Mouse (Mus musculus) thymus, adult 18-20 months (tissue): Measurements from ENCODE around the gene Chst7.

ENCODE experiments used
- DNase-seq, 2 experiments: peaks; one replicate each; pipeline ENCODE4 v3.0.0; 2022; ENCODE audit warnings: mixed read lengths in 2 of 2

Chst7 gene

DNA sequence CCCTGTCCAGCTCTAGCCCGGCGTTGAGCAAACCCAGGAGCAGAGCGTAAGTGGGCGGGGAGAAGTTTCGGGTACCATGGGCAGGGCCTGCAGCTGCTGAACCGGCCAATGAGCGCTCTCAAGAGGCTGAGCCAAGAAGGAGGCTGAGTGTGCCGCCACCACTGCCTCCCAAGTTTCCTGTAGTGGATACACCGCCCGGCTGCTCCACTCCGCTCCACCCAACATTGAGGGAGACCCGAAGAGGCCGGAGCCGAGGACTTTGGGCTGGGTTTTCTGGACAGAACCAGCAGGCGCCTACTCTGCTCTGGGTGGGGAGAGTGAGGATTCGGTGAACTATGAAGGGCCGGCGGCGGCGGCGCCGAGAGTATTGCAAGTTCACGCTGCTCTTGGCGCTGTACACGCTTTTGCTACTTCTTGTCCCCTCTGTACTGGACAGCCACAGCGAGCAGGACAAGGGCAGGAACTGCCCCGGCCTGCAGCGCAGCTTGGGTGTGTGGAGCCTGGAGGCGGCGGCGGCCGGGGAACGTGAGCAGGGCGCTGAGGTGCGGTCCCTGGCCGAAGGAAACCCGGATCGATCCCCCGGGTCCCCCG is at the start of gene Chst7:
Chst7 (plus strand) TSS at position 180 of the 591 bp plus-strand sequence.
- peak; percentile 2 to 4 for DNase-seq

DNA sequence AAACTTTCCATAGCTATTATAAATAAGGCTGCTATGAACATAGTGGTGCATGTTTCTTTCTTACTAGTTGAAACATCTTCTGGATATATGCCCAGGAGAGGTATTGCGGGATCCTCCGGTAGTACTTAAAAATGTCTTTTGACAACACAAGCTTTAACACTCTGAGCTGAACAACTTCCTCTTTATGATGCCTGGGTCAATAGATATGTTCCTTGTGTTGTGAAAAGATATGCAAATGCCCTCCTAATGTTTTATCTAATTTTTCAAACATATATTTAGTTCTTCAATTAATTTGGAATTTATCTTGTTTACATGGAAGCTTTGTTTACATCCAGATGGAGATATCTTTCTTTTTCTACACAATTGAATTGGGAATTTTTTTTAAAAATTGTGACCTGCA is 47.1 kb upstream of the Chst7 start:
- no peak for DNase-seq

DNA sequence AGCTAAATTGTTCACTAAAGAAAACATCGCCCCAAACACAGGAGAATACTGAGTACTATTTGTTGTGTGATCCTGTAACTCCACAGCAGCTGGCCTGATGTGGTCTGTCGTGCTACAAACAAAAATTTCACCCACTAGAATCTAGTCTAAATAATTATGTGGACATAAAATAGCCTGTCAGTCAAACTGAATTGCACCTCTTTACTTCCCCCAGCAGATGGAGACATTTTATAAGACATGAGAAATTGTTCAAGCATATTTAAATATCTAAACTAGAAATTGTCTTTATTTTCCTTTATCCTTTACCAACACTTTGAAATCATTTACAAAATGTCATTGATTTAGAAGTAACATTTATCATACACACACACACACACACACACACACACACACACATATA is 38.4 kb upstream of the Chst7 start:
- DNase-seq: no peak

DNA sequence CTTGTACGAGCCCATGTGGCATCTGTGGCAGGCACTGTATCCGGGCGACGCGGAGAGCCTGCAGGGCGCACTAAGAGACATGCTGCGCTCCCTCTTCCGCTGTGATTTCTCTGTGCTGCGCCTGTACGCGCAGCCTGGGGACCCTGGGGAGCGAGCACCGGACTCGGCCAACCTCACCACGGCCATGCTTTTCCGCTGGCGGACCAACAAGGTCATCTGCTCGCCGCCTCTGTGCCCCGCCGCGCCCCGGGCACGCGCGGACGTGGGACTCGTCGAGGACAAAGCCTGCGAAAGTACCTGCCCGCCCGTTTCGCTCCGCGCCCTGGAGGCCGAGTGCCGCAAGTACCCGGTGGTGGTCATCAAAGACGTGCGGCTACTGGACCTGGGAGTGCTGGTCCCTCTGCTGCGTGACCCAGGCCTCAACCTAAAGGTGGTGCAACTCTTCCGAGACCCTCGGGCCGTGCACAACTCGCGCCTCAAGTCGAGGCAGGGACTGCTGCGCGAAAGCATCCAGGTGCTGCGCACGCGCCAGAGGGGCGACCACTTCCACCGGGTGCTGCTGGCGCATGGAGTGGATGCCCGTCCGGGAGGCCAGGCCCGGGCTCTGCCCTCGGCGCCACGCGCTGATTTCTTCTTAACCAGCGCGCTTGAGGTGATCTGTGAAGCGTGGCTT is 872 bp downstream of the Chst7 start:
- no peak for DNase-seq

DNA sequence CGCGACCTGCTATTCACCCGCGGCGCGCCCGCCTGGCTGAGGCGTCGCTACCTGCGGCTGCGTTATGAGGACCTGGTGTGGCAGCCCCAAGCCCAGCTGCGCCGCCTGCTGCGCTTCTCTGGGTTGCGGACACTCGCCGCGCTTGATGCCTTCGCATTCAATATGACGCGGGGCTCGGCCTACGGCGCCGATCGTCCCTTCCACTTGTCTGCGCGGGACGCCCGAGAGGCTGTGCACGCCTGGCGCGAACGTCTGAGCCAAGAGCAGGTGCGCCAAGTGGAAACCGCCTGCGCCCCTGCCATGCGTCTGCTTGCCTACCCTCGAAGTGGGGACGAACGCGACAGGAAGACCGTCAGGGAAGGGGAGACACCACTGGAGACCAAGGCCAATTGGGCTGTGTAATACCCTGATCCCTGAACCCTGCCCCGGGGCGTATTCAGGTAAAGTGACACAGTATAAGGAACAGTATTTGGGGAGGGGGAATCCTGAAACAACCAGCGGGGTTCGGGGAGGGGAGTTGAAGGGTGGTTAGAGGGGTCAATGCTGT is 1.5 kb downstream of the Chst7 start:
- DNase-seq: no peak

DNA sequence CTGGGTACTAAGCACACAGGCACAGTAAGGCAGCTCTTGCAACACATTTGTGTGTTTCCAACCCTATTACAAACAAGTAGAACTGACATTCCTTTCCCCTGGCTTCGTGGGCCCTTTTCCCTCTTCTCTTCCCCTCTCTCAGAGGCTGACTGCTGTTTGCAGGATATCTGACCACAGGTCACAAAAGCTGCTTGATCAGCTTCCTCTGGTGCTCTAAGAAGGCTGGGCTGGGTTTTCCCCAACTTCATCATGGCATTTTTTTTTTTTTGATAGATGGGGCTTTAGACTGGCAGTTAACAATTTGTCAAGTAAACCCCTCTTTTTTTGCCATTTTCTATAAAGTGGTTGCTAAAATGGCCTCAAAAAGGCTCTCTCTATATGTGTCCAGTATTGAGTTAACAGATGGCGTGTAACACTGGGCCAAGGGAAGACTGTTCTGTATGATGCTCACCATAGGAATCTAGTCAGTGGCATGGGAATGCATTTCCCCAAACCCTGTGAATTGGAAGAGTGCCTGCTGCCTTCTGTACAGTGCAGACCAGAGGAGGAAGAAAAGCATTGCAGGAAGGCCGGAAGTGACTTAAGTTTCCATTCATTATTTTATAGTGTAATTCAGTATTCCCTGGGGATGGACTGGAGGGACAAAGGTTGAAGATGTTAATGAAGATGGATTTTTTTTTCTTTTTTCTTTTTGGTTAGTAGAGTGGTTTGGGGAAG is 2.6 kb downstream of the Chst7 start:
- no peak for DNase-seq

DNA sequence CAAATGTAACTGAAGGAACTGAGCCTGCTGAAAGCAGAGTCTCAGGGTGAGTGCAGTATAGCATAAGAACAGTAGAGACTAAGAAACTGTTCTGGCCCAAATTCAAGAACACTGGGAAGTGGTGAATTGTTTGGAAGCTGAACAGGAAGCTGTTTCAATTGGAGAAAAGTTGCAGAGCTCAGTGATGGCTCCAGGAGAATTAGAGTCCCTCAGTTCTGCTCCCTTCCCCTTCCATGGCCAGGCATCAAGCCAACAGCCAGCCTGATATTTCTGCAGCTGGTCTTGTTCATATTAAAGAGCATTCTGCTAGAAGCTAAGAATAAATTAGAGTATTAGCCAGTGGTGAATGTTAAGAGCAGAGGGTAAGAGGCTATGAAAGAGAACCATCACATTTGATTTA is 7.3 kb downstream of the Chst7 start:
- no peak for DNase-seq

DNA sequence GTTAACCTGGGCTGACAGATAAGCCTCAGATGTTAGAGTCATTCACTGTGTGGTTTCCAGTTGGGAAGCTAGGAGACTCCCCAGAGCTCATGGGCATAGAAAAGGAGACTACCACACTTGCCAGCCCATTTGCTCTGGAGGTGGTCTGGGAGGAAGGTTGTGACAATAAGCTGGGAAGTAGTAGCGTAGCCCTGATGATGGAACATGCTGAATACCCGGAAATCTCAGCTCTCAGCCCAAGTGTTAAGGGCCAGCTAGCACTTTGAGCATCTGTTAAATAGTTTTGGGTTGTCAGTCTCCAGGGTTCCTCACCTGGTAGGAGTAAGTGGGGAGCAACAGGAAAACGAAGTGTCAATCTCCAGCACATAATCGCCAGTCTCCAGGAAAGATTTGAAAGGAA is 10.8 kb downstream of the Chst7 start:
- no peak for DNase-seq

DNA sequence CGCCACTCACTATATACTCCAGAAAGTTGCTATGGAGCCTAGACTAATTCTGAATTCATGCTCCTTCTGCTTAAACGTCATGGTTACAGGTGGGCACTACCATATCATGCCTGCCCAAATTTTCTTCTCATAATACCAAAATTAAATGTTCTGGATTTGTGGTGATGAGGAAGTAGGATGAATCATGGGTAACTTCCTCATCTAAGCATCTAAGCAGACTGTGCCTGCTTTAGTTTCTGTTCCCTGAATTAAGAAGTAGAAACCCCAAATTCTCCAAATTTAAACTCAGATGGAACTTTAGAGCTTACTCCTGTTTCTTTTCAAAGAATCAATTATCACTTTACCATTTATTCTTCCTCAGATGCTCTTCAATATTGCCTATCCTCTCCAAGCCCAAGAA is 58.4 kb downstream of the Chst7 start:
- DNase-seq: no peak

DNA sequence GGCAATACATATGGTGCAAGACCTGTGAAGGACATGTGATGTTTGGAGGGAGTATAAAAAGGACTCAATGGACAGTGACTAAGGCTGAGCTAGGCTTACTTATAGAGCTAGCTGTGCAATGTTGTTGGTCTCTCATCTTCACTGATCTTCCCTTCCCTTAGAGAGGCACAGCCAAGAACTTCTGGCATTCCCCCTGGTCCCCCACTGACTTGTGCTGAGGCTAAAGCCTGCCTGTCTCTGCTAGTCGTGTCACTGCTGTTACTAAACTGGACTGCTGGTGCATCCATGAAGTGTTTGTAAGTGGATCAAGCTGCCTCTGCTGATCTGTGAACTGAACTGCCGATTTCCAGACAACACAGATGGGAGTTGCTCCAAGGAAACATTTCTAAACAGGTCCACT is 66.1 kb downstream of the Chst7 start:
- no peak for DNase-seq

DNA sequence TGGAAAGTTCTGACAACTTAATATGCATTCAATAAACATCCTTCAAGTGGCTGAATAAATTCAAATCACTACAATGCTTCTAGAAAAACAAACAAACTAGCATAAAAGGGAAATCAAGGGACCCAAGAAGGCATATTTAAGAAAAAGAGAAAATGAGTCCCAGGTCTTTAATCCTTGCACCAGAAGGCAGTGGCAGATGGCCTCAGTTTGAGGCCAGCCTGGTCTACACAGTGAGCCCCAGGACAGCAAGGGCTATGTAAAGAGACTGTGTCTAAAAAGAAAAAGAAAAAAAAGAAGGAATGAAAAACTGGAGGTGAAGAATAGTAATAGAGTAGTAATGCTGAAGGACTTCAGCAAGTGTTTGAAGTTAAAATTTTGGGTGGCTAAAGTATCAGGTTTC is 69.6 kb downstream of the Chst7 start:
- DNase-seq: no peak

DNA sequence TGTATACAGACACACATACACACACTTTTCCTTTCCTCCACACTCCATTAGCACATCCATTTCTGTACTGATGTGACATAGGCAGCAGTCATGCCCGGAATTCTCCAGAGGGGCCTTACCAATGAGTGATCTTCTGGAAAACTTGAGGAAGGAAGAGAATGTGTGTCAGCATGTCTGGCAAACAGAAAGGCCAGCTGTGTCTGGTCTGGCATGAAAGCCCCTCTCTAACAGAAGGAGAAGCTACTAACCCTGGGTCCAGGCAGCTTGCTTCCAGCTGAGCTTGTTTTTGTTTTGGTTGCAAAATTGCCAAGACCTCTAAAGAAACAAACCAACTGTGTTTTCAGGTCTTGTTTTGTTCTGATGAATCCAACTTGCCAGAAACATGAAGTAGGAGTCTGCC is 70.1 kb downstream of the Chst7 start:
- no peak for DNase-seq
